Mouse (Mus musculus): ENCODE measurements around the gene Cryba2. TPM values are rescaled to one million over a fixed set of nuclear protein-coding genes. Genes with fewer than 3 reads are reported as not detected.

The Cryba2 gene
- total and polyA plus RNA-seq, 3 experiments, result 0.30 to 0.55 TPM; not detected in 1

- no peak overlapping the region for H3K4me3 ChIP-seq (replicated peaks in 1 of 3; ENCODE audit: low read depth in 2 of 3, low read length in 2 of 3, poor library complexity in 1 of 3)
- no peak for DNase-seq (ENCODE audit: extremely low read depth)
These were observed 33.8 kb upstream of the Cryba2 start for GRCm38 (mm10) chr1:74926721-74927120.

DNA sequence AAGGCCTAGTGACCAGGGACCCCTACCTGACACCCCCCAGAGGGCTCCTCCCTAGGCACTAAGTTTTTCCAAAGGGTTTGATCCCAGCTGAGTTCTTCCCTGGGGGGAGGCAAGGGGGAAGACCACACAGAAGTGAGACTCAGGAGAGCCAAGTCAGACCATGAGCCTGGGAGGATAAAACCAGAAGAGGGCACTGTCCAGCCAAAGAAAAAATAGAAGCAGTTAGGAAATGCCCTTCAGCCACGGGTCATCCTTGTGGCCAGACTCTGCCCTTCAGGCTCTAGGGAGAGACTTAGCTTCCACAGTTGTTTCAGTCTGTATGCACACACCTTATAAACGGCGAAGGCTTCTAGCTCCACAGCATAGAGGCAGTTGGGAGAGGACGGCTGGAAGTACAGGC lies 31.5 kb upstream of the Cryba2 start:
- no peaks in the 10 kb centered on the region for H3K36me3 ChIP-seq (replicated peaks in 1 of 2; ENCODE audit: control insufficient read depth in 1 of 2, insufficient read depth in 1 of 2, low read length in 1 of 2)
- TF ChIP-seq CTCF (conservative IDR thresholded peaks at IDR 0.05 in 1 of 2, IDR thresholded peaks at IDR 0.05 in 1 of 2; ENCODE audit: low read depth in 2 of 2, low read length in 2 of 2) (peak in 1 of 2 experiments; percentile 37; a peak in 2 of 4 replicates), USF2 (conservative IDR thresholded peaks at IDR 0.05; ENCODE audit: low read depth, low read length) (no peak), RAD21 (IDR thresholded peaks at IDR 0.05; ENCODE audit: low read depth, low read length) (peak; percentile 9)
- peaks cover 83% of the 10 kb centered on the region for H3K27me3 ChIP-seq (replicated peaks)
- dilution Hi-C loops (cut with MboI; ENCODE audit: extremely low pct_ligation_motif_present, extremely low pct_unique_long_range_greater_than_20kb, low sequenced_read_pairs), result no loop called here
- no peak overlapping the region for H3K9ac ChIP-seq (ENCODE audit: insufficient read depth, low read depth)
- H3K4me3 ChIP-seq (replicated peaks in 1 of 3; ENCODE audit: low read depth in 2 of 3, low read length in 2 of 3, poor library complexity in 1 of 3), result no peak overlapping the region
- no peak for DNase-seq (ENCODE audit: extremely low read depth)
- H3K4me1 ChIP-seq (ENCODE audit: control insufficient read depth in 1 of 2, insufficient read depth in 2 of 2), result peaks cover 0 to 2% of the 10 kb centered on the region in 2 experiments; a peak in 1 of 4 replicates
- no peaks in the 10 kb centered on the region for H3K79me2 ChIP-seq (replicated peaks; ENCODE audit: control insufficient read depth, extremely low read depth, insufficient read depth, poor library complexity, severe bottlenecking)
- no peak overlapping the region for H3K27ac ChIP-seq (ENCODE audit: insufficient read depth, low read depth)
- in situ Hi-C loops (cut with MboI; ENCODE audit: low pct_ligation_motif_present, low pct_unique_long_range_greater_than_20kb, low sequenced_read_pairs), result no loop called here
- H3K4me2 ChIP-seq (ENCODE audit: insufficient read depth, low read depth, poor library complexity, severe bottlenecking), result no peak overlapping the region
- no peaks in the 10 kb centered on the region for H3K9me3 ChIP-seq (replicated peaks; ENCODE audit: low read length)

More at GRCm38 (mm10) chr1:74926721-74927120, 33.8 kb upstream of the Cryba2 start:
- dilution Hi-C loops (cut with MboI; ENCODE audit: extremely low pct_ligation_motif_present, extremely low pct_unique_long_range_greater_than_20kb, low sequenced_read_pairs), result no loop called here
- peaks cover 0 to 2% of the 10 kb centered on the region in 2 experiments; a peak in 1 of 4 replicates for H3K4me1 ChIP-seq (ENCODE audit: control insufficient read depth in 1 of 2, insufficient read depth in 2 of 2)
- in situ Hi-C loops (cut with MboI; ENCODE audit: low pct_ligation_motif_present, low pct_unique_long_range_greater_than_20kb, low sequenced_read_pairs), result loop anchor here (25.0 kb wide), 2 partner anchors 336 to 536 kb away; partner anchors contain the start of genes Asic4 and Ptprn
- H3K27me3 ChIP-seq (replicated peaks), result peaks cover 83% of the 10 kb centered on the region
- no peaks in the 10 kb centered on the region for H3K79me2 ChIP-seq (replicated peaks; ENCODE audit: control insufficient read depth, extremely low read depth, insufficient read depth, poor library complexity, severe bottlenecking)
- TF ChIP-seq RAD21 (IDR thresholded peaks at IDR 0.05; ENCODE audit: low read depth, low read length), result peak; percentile 56
- TF ChIP-seq NRF1 (IDR thresholded peaks at IDR 0.05; ENCODE audit: low read depth, low read length), result no peak
- peak; percentile 75 to 85 for TF ChIP-seq CTCF (conservative IDR thresholded peaks at IDR 0.05 in 1 of 2, IDR thresholded peaks at IDR 0.05 in 1 of 2; ENCODE audit: low read depth in 2 of 2, low read length in 2 of 2)
- TF ChIP-seq TCF12 (IDR thresholded peaks at IDR 0.05; ENCODE audit: low read depth, low read length), result 0 out of 2 replicates have a peak, but pooled peaks have one; percentile 12
- TF ChIP-seq SMC3 (IDR thresholded peaks at IDR 0.05; ENCODE audit: low read depth, low read length), result peak; percentile 71
- no peak for TF ChIP-seq EP300 (IDR thresholded peaks at IDR 0.05; ENCODE audit: low read length)
- TF ChIP-seq KAT2A (IDR thresholded peaks at IDR 0.05; ENCODE audit: insufficient replicate concordance, low read length), result no peak
- no peaks in the 10 kb centered on the region for H3K36me3 ChIP-seq (replicated peaks in 1 of 2; ENCODE audit: control insufficient read depth in 1 of 2, insufficient read depth in 1 of 2, low read length in 1 of 2)
- no peak overlapping the region for H3K27ac ChIP-seq (ENCODE audit: insufficient read depth, low read depth)
- H3K9me3 ChIP-seq (replicated peaks; ENCODE audit: low read length), result no peaks in the 10 kb centered on the region
- H3K9ac ChIP-seq (ENCODE audit: insufficient read depth, low read depth), result no peak overlapping the region
- no peak overlapping the region for H3K4me2 ChIP-seq (ENCODE audit: insufficient read depth, low read depth, poor library complexity, severe bottlenecking)

DNA sequence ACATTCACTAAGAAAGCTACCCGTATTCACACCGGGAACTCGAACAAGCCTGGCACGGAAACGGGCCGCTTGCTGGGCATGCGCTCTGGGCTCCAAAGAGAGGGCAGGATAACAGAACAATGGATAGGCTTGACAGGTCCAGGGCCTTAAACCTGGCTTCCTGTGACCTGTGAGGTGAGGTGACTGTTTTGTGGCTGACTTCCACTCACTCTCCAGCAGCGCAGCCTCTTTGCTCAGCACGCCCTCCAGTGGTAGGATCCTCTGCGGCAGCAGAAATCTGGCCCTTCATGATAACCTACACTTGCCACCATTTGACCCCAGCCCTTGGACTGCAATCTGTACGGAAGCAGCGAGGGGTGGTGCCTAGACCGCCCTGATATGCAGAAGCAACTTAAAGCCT lies 22.8 kb upstream of the Cryba2 start:
- Histone ChIP-seq H3K9me3 (replicated peaks; ENCODE audit: low read length) (peaks cover 12% of the 10 kb centered on the region), H3K4me1 (ENCODE audit: control insufficient read depth in 1 of 2, insufficient read depth in 2 of 2) (0 out of 4 replicates have a peak, but pooled peaks cover 0 to 2% of the 10 kb centered on the region in 2 experiments), H3K4me3 (replicated peaks in 1 of 3; ENCODE audit: low read depth in 2 of 3, low read length in 2 of 3, poor library complexity in 1 of 3) (no peak overlapping the region), H3K4me2 (ENCODE audit: insufficient read depth, low read depth, poor library complexity, severe bottlenecking) (no peak overlapping the region), H3K79me2 (replicated peaks; ENCODE audit: control insufficient read depth, extremely low read depth, insufficient read depth, poor library complexity, severe bottlenecking) (no peaks in the 10 kb centered on the region), H3K27ac (ENCODE audit: insufficient read depth, low read depth) (no peak overlapping the region), H3K27me3 (replicated peaks) (peaks cover 64% of the 10 kb centered on the region), H3K36me3 (replicated peaks in 1 of 2; ENCODE audit: control insufficient read depth in 1 of 2, insufficient read depth in 1 of 2, low read length in 1 of 2) (no peaks in the 10 kb centered on the region), H3K9ac (ENCODE audit: insufficient read depth, low read depth) (no peak overlapping the region)
- dilution Hi-C loops (cut with MboI; ENCODE audit: extremely low pct_ligation_motif_present, extremely low pct_unique_long_range_greater_than_20kb, low sequenced_read_pairs) (no loop called here), in situ Hi-C loops (cut with MboI; ENCODE audit: low pct_ligation_motif_present, low pct_unique_long_range_greater_than_20kb, low sequenced_read_pairs) (no loop called here)
- no peak for TF ChIP-seq ELF1 (IDR thresholded peaks at IDR 0.05; ENCODE audit: low read depth, low read length)
- TF ChIP-seq CHD2 (IDR thresholded peaks at IDR 0.05; ENCODE audit: low read length), result no peak
- no peak for TF ChIP-seq TBP (conservative IDR thresholded peaks at IDR 0.05; ENCODE audit: low read depth, low read length)
- TF ChIP-seq ETS1 (conservative IDR thresholded peaks at IDR 0.05; ENCODE audit: low read depth, low read length), result no peak
- TF ChIP-seq CTCF (conservative IDR thresholded peaks at IDR 0.05 in 1 of 2, IDR thresholded peaks at IDR 0.05 in 1 of 2; ENCODE audit: low read depth in 2 of 2, low read length in 2 of 2), result peak; percentile 30 to 78; a peak in 3 of 4 replicates
- TF ChIP-seq ZKSCAN1 (IDR thresholded peaks at IDR 0.05; ENCODE audit: borderline replicate concordance, low read depth, low read length), result no peak
- TF ChIP-seq SMC3 (IDR thresholded peaks at IDR 0.05; ENCODE audit: low read depth, low read length), result peak; percentile 80
- TF ChIP-seq POLR2AphosphoS2 (IDR thresholded peaks at IDR 0.05; ENCODE audit: low read depth, low read length), result no peak
- TF ChIP-seq RAD21 (IDR thresholded peaks at IDR 0.05; ENCODE audit: low read depth, low read length), result peak; percentile 63
- TF ChIP-seq MAFK (IDR thresholded peaks at IDR 0.05; ENCODE audit: insufficient replicate concordance, low read length), result no peak
- TF ChIP-seq UBTF (IDR thresholded peaks at IDR 0.05; ENCODE audit: low read depth, low read length), result no peak
- peak; percentile 77 for TF ChIP-seq NRF1 (IDR thresholded peaks at IDR 0.05; ENCODE audit: low read depth, low read length)
- no peak for TF ChIP-seq MEF2A (IDR thresholded peaks at IDR 0.05; ENCODE audit: borderline replicate concordance, low read depth, low read length)
- TF ChIP-seq MYC (IDR thresholded peaks at IDR 0.05; ENCODE audit: low read depth, low read length), result no peak
- DNase-seq (ENCODE audit: extremely low read depth), result no peak
